Mouse (Mus musculus): ENCODE measurements around the gene Ndufa3. TPM values are rescaled to one million over a fixed set of nuclear protein-coding genes. Genes with fewer than 3 reads are reported as not detected.
A peak's percentile ranks its signal among the peaks of the same experiment; 100 is the strongest.
"Not testable (repeated sequence)": the region's sequence is repeated elsewhere in the genome, so short reads cannot be mapped to it uniquely, and the experiment has no call there.

Ndufa3 gene
- total and polyA plus RNA-seq, 3 experiments = 58.9 to 307 (median 261) TPM

DNA sequence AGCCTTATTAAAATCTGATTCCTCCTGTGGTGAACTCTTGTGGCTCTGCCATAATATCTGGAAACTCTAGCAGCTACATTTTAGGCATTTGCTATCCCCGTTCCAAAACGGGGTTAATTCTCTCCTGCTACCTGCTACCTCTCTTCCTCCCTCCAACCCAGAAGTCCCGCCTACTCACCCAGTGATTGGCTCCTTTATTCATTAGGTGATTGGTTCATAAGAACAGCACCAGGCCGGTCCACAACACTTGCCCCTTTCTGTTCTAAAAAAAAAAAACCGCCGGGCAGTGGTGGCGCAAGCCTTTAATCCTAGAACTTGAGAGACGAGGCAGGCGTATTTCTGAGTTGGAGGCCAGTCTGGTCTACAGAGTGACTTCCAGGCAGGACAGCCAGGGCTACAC, 22.0 kb upstream of the Ndufa3 start (continued):
- TF ChIP-seq CHD1 (IDR thresholded peaks at IDR 0.05; ENCODE audit: low read depth, low read length) = no peak; the same call in 1 of the 2 replicates
- TF ChIP-seq MAX (IDR thresholded peaks at IDR 0.05; ENCODE audit: low read length) = no peak

DNA sequence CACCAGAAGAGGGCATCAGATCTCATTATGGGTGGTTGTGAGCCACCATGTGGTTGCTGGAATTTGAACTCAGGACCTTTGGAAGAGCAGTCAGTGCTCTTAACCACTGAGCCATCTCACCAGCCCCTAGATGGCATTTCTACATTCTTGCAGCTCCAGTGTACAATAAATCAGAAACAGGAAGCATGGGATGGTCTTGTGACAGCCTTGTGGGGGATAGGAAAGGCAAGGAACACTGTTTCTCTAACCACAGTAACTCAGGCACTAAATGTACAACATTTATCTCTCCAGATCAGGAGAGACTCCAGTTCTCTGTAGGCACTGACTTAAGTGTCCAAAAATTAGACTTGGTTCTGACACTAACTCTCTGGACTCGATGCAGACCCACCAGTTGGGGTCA, 19.4 kb upstream of the Ndufa3 start:
- H3K27ac ChIP-seq (ENCODE audit: insufficient read depth, low read depth); DNase-seq (ENCODE audit: extremely low read depth); H3K27me3 ChIP-seq (replicated peaks); H3K79me2 ChIP-seq (replicated peaks; ENCODE audit: control insufficient read depth, extremely low read depth, insufficient read depth, poor library complexity, severe bottlenecking); H3K4me3 ChIP-seq (replicated peaks in 1 of 3; ENCODE audit: low read depth in 2 of 3, low read length in 2 of 3, poor library complexity in 1 of 3); H3K9me3 ChIP-seq (replicated peaks; ENCODE audit: low read length); H3K9ac ChIP-seq (ENCODE audit: insufficient read depth, low read depth); H3K36me3 ChIP-seq (replicated peaks in 1 of 2; ENCODE audit: control insufficient read depth in 1 of 2, insufficient read depth in 1 of 2, low read length in 1 of 2); H3K4me2 ChIP-seq (ENCODE audit: insufficient read depth, low read depth, poor library complexity, severe bottlenecking); in situ Hi-C loops (cut with MboI; ENCODE audit: low pct_ligation_motif_present, low pct_unique_long_range_greater_than_20kb, low sequenced_read_pairs); dilution Hi-C loops (cut with MboI; ENCODE audit: extremely low pct_ligation_motif_present, extremely low pct_unique_long_range_greater_than_20kb, low sequenced_read_pairs): not testable (repeated sequence)
- H3K4me1 ChIP-seq (ENCODE audit: control insufficient read depth in 1 of 2, insufficient read depth in 2 of 2) = peaks cover 0 to 13% of the 10 kb centered on the region in 2 experiments; a peak in 2 of 4 replicates

DNA sequence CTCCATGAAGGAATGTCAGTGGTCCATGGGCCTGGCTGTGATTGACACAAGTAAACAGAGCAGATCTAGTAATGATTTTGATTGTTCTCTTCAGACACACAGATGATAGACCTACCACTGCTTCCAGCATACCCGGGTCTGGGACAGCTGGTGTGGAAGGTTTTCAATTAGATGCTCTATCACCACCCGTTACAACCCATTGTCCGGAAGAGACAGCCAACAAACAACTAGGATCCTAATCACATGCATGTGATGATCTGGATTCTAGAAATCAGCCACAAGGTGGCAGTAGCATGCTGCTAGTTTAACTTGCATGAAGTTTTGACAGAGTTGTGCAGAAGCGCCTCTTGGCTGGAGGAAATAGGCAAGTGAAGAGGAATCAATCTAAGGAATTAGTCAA, 16.1 kb upstream of the Ndufa3 start:
- dilution Hi-C loops (cut with MboI; ENCODE audit: extremely low pct_ligation_motif_present, extremely low pct_unique_long_range_greater_than_20kb, low sequenced_read_pairs) = no loop called here
- peak; percentile 88 for DNase-seq (ENCODE audit: extremely low read depth)

DNA sequence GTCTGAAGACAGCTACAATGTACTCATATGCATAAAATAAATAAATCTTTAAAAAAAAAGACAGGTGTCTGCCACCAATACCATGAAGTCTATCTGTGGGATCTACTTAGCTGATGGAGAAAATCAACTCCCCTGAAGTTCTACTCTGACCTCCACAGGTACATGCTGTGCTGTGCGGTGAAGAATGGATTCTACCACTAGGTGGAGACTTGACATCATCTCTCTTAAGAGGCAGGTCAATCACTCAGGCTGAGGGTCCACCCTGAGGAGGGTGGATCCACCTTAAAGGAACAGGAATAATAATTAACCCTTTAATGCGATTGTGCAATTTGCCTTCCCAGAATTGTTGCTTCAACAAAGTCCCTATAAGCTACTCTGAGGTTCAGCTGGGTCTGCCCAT, 10.4 kb upstream of the Ndufa3 start:
- no peaks in the 10 kb centered on the region for H3K27me3 ChIP-seq (replicated peaks)
- in situ Hi-C loops (cut with MboI; ENCODE audit: low pct_ligation_motif_present, low pct_unique_long_range_greater_than_20kb, low sequenced_read_pairs) = no loop called here
- dilution Hi-C loops (cut with MboI; ENCODE audit: extremely low pct_ligation_motif_present, extremely low pct_unique_long_range_greater_than_20kb, low sequenced_read_pairs) = no loop called here
- TF ChIP-seq CTCF (conservative IDR thresholded peaks at IDR 0.05 in 1 of 2, IDR thresholded peaks at IDR 0.05 in 1 of 2; ENCODE audit: low read depth in 2 of 2, low read length in 2 of 2) (peak; percentile 48 to 87), MAZ (IDR thresholded peaks at IDR 0.05; ENCODE audit: low read depth, low read length) (no peak), MYC (IDR thresholded peaks at IDR 0.05; ENCODE audit: low read depth, low read length) (no peak; the same call in 1 of the 2 replicates), IRF4 (IDR thresholded peaks at IDR 0.05; ENCODE audit: low read depth, low read length) (no peak), HCFC1 (IDR thresholded peaks at IDR 0.05; ENCODE audit: low read depth, low read length) (no peak), ELF1 (IDR thresholded peaks at IDR 0.05; ENCODE audit: low read depth, low read length) (no peak), BHLHE40 (IDR thresholded peaks at IDR 0.05; ENCODE audit: low read depth, low read length) (no peak), NELFE (IDR thresholded peaks at IDR 0.05; ENCODE audit: low read depth, low read length) (0 out of 2 replicates have a peak, but pooled peaks have one; percentile 4), USF1 (IDR thresholded peaks at IDR 0.05; ENCODE audit: low read depth, low read length) (no peak), ZNF384 (IDR thresholded peaks at IDR 0.05; ENCODE audit: low read depth, low read length) (no peak), RAD21 (IDR thresholded peaks at IDR 0.05; ENCODE audit: low read depth, low read length) (peak; percentile 79), SMC3 (IDR thresholded peaks at IDR 0.05; ENCODE audit: low read depth, low read length) (peak; percentile 59), ZKSCAN1 (IDR thresholded peaks at IDR 0.05; ENCODE audit: borderline replicate concordance, low read depth, low read length) (no peak), POLR2AphosphoS2 (IDR thresholded peaks at IDR 0.05; ENCODE audit: low read depth, low read length) (no peak)

More for the DNA sequence above, 16.1 kb upstream of the Ndufa3 start:
- peaks cover 4% of the 10 kb centered on the region for H3K9me3 ChIP-seq (replicated peaks; ENCODE audit: low read length)
- H3K4me3 ChIP-seq (replicated peaks in 1 of 3; ENCODE audit: low read depth in 2 of 3, low read length in 2 of 3, poor library complexity in 1 of 3) = no peak overlapping the region
- H3K27me3 ChIP-seq (replicated peaks) = no peaks in the 10 kb centered on the region
- H3K36me3 ChIP-seq (replicated peaks in 1 of 2; ENCODE audit: control insufficient read depth in 1 of 2, insufficient read depth in 1 of 2, low read length in 1 of 2) = no peaks in the 10 kb centered on the region
- H3K27ac ChIP-seq (ENCODE audit: insufficient read depth, low read depth) = no peak overlapping the region
- in situ Hi-C loops (cut with MboI; ENCODE audit: low pct_ligation_motif_present, low pct_unique_long_range_greater_than_20kb, low sequenced_read_pairs) = no loop called here
- no peaks in the 10 kb centered on the region for H3K79me2 ChIP-seq (replicated peaks; ENCODE audit: control insufficient read depth, extremely low read depth, insufficient read depth, poor library complexity, severe bottlenecking)
- 0 out of 2 replicates have a peak overlapping the region, but pooled peaks have one; percentile 7 for H3K4me2 ChIP-seq (ENCODE audit: insufficient read depth, low read depth, poor library complexity, severe bottlenecking)
- no peak overlapping the region for H3K9ac ChIP-seq (ENCODE audit: insufficient read depth, low read depth)
- H3K4me1 ChIP-seq (ENCODE audit: control insufficient read depth in 1 of 2, insufficient read depth in 2 of 2) = peaks cover 0 to 8% of the 10 kb centered on the region in 2 experiments; a peak in 2 of 4 replicates
- TF ChIP-seq ZKSCAN1 (IDR thresholded peaks at IDR 0.05; ENCODE audit: borderline replicate concordance, low read depth, low read length) (no peak), HCFC1 (IDR thresholded peaks at IDR 0.05; ENCODE audit: low read depth, low read length) (no peak), SIN3A (IDR thresholded peaks at IDR 0.05; ENCODE audit: low read length) (no peak), MYC (IDR thresholded peaks at IDR 0.05; ENCODE audit: low read depth, low read length) (peak; percentile 71; the same call in 1 of the 2 replicates), NELFE (IDR thresholded peaks at IDR 0.05; ENCODE audit: low read depth, low read length) (no peak), IRF4 (IDR thresholded peaks at IDR 0.05; ENCODE audit: low read depth, low read length) (0 out of 2 replicates have a peak, but pooled peaks have one; percentile 17), ZC3H11A (IDR thresholded peaks at IDR 0.05; ENCODE audit: low read depth, low read length) (no peak; the same call in 1 of the 2 replicates), ZMIZ1 (IDR thresholded peaks at IDR 0.05; ENCODE audit: low read depth, low read length) (no peak), RAD21 (IDR thresholded peaks at IDR 0.05; ENCODE audit: low read depth, low read length) (peak; percentile 92), E2F4 (IDR thresholded peaks at IDR 0.05; ENCODE audit: insufficient replicate concordance, low read depth, low read length) (no peak), MAFK (IDR thresholded peaks at IDR 0.05; ENCODE audit: insufficient replicate concordance, low read length) (no peak), CTCF (conservative IDR thresholded peaks at IDR 0.05 in 1 of 2, IDR thresholded peaks at IDR 0.05 in 1 of 2; ENCODE audit: low read depth in 2 of 2, low read length in 2 of 2) (peak; percentile 59 to 91), JUND (conservative IDR thresholded peaks at IDR 0.05; ENCODE audit: low read depth, low read length) (0 out of 2 replicates have a peak, but pooled peaks have one; percentile 18), EP300 (IDR thresholded peaks at IDR 0.05; ENCODE audit: low read length) (no peak), BHLHE40 (IDR thresholded peaks at IDR 0.05; ENCODE audit: low read depth, low read length) (peak; percentile 39; the same call in 1 of the 2 replicates), MAX (IDR thresholded peaks at IDR 0.05; ENCODE audit: low read length) (peak; percentile 51; the same call in 1 of the 2 replicates), SMC3 (IDR thresholded peaks at IDR 0.05; ENCODE audit: low read depth, low read length) (peak; percentile 71), ELF1 (IDR thresholded peaks at IDR 0.05; ENCODE audit: low read depth, low read length) (0 out of 2 replicates have a peak, but pooled peaks have one; percentile 25), PAX5 (IDR thresholded peaks at IDR 0.05; ENCODE audit: low read length) (no peak)

More for the DNA sequence above, 10.4 kb upstream of the Ndufa3 start:
- Histone ChIP-seq H3K79me2 (replicated peaks; ENCODE audit: control insufficient read depth, extremely low read depth, insufficient read depth, poor library complexity, severe bottlenecking) (no peaks in the 10 kb centered on the region), H3K9me3 (replicated peaks; ENCODE audit: low read length) (peaks cover 4% of the 10 kb centered on the region), H3K9ac (ENCODE audit: insufficient read depth, low read depth) (peak overlapping the region; percentile 58; the same call in 1 of the 2 replicates), H3K4me3 (replicated peaks in 1 of 3; ENCODE audit: low read depth in 2 of 3, low read length in 2 of 3, poor library complexity in 1 of 3) (no peak overlapping the region), H3K36me3 (replicated peaks in 1 of 2; ENCODE audit: control insufficient read depth in 1 of 2, insufficient read depth in 1 of 2, low read length in 1 of 2) (no peaks in the 10 kb centered on the region), H3K4me1 (ENCODE audit: control insufficient read depth in 1 of 2, insufficient read depth in 2 of 2) (peaks cover 0 to 3% of the 10 kb centered on the region in 2 experiments; a peak in 1 of 4 replicates), H3K4me2 (ENCODE audit: insufficient read depth, low read depth, poor library complexity, severe bottlenecking) (peak overlapping the region; percentile 42; the same call in 1 of the 2 replicates), H3K27ac (ENCODE audit: insufficient read depth, low read depth) (no peak overlapping the region)
- DNase-seq (ENCODE audit: extremely low read depth) = peak; percentile 84

Data from CH12.LX (cell line).